Mouse (Mus musculus) lung, postnatal 0 days (tissue): ENCODE measurements around the gene Limd2. TPM values are rescaled to one million over a fixed set of nuclear protein-coding genes. Genes with fewer than 3 reads are reported as not detected.
"Not testable (repeated sequence)": the region's sequence is repeated elsewhere in the genome, so short reads cannot be mapped to it uniquely, and the experiment has no call there.

Experiments
- ATAC-seq: fragments of 200-750 bp; cut with Nextera tagmentation; 2 replicates; pipeline ENCODE4 v1.8.0; 2017; ENCODE audit warnings: moderate library complexity
- DNase-seq: peaks from one replicate; pipeline ENCODE4 v3.0.0-alpha.2; 2016; ENCODE audit warnings: low spot score
- H3K27ac ChIP-seq: fragments of 300-500 bp; sonication (generic); 2 replicates; pipeline ENCODE4 v1.5.1; 2014; ENCODE audit warnings: antibody characterized with exemption, mild to moderate bottlenecking, low read length, mixed read lengths
- H3K27me3 ChIP-seq: fragments of 300-500 bp; sonication (generic); replicated peaks from 2 replicates; pipeline ENCODE4 v1.6.1; 2014; ENCODE audit warnings: low read length, mixed read lengths; ENCODE audit not compliant: insufficient read depth
- H3K36me3 ChIP-seq: fragments of 300-500 bp; sonication (generic); 2 replicates; pipeline ENCODE4 v1.6.1; 2014; ENCODE audit warnings: low read length, mixed read lengths; ENCODE audit not compliant: insufficient read depth
- H3K4me1 ChIP-seq: fragments of 300-500 bp; sonication (generic); 2 replicates; pipeline ENCODE4 v1.6.1; 2014; ENCODE audit warnings: antibody characterized with exemption, low read depth, low read length, mixed read lengths; ENCODE audit not compliant: insufficient read depth
- H3K4me2 ChIP-seq: fragments of 300-500 bp; sonication (generic); replicated peaks from 2 replicates; pipeline ENCODE4 v1.6.1; 2014; ENCODE audit warnings: low read depth, mild to moderate bottlenecking, low read length, moderate library complexity, mixed read lengths
- H3K4me3 ChIP-seq: fragments of 300-500 bp; sonication (generic); 2 replicates; pipeline ENCODE4 v1.5.1; 2014; ENCODE audit warnings: low read depth, low read length
- H3K9ac ChIP-seq: fragments of 300-500 bp; sonication (generic); replicated peaks from 2 replicates; pipeline ENCODE4 v1.6.1; 2014; ENCODE audit warnings: low read depth, mild to moderate bottlenecking
- H3K9me3 ChIP-seq: fragments of 300-500 bp; sonication (generic); 2 replicates; pipeline ENCODE4 v1.6.1; 2016; ENCODE audit warnings: low read length, mixed read lengths
- CTCF ChIP-seq: IDR thresholded peaks from 2 replicates; pipeline ENCODE4 v1.5.1; 2016; ENCODE audit warnings: antibody characterized with exemption, mild to moderate bottlenecking
- EP300 ChIP-seq: IDR thresholded peaks from 2 replicates; pipeline ENCODE4 v1.6.1; 2016; ENCODE audit warnings: antibody characterized with exemption, mild to moderate bottlenecking, control low read depth
- WGBS: fragments of 180-500 bp; shearing (Covaris S2); extraction: QIAGEN DNeasy Blood & Tissue Kit; methylation state at CpG from one replicate; pipeline ENCODE4 v1.1.7; 2014; 5-methylcytosine and 5-hydroxymethylcytosine counted together
- polyA plus RNA-seq: library from polyadenylated mRNA; unstranded; fragments of >200 nt; fragmentation: Nextera tagmentation; extraction: Ambion mirVana; gene quantifications from 2 replicates; pipeline ENCODE4 v1.2.1, GENCODE M21; 2015

Limd2 gene
- 225 and 226 TPM in 2 replicates for polyA plus RNA-seq

DNA sequence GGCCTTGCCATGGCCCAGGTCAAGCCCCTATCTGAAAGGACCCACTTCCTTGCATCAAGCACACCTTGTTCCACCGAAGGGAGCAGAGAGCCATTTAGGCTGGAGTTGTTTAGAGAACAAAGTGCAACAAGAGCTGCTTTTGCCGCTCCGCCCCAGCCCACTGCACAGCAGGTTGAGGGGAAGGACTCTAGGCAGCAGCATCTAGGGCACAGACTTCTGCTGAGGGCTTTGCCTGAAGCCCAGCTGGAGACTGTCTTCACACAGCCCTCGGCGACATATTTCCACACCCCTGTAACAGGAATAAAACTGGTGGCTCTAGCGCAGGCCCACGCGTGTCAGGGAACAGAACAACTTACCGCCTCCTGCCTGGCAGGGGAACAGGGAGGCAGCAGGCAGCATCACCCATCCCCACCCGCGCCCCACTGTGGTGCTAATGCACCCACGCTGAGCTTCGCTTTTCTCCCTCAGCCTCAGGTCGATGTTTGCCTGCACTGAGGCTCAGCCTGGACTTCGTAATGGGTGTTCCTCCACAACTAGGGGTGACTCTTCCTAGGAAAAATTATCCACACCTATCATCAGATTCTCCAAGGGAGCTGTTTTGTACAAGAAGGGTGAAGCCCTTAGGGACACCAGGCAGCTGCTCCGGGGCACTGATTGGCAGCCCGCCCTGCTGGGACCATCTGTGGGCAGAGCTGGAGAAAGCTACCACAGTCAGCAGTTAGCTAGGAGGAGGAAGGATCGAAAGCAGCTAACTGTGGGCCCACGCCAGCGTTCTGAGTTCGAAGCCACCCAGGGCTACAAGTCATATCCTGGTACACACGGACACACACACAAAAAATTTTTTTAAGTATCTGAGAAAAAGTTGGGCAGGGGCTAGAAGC is at the start of gene Limd2, which contains the start of gene Gm10840:
TSS of gene Limd2 (minus strand) at position 20 of the 881 bp plus-strand sequence.
TSS of gene Gm10840 (plus strand) at position 10 of the 881 bp plus-strand sequence.
- DNase-seq (peak; percentile 74), ATAC-seq (peak; percentile 28)
- Histone ChIP-seq H3K9ac (peak within 1 kb of the TSS; percentile 66), H3K4me3 (peak within 1 kb of the TSS; percentile 86), H3K36me3 (peaks cover 8% of the 10 kb centered on the region; the same call in 1 of the 2 replicates), H3K4me2 (peak within 1 kb of the TSS; percentile 96), H3K9me3 (no peaks in the 10 kb centered on the region), H3K4me1 (peaks cover 19% of the 10 kb centered on the region), H3K27me3 (no peaks in the 10 kb centered on the region), H3K27ac (peak within 1 kb of the TSS; percentile 93)
- TF ChIP-seq CTCF = no peak
- WGBS = 38% methylated on average over 22 of the region's 22 CpGs

DNA sequence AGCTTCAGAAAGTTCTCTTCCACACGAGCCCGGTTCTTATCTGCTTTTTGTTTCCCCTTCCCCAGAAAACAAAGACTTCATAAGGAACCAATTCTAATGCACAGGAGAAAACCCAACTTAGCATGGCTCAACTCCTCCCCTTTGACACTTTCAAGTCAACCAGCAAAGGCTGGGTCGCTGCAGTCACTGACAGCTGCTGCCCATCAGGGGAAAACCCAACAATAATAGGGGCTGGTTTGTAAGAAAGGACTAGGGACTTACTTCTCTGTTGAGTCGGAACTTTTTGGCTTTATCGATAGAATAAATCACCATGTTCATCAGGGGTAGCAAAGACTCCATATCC is 41.4 kb upstream of the Limd2 start, which contains the start of gene Strada:
TSS of gene Strada (minus strand) at position 46 of the 343 bp plus-strand sequence.
- no peak within 1 kb of the TSS for H3K4me2 ChIP-seq
- no peaks in the 10 kb centered on the region for H3K4me1 ChIP-seq
- no peak within 1 kb of the TSS for H3K9ac ChIP-seq
- H3K27ac ChIP-seq = no peak within 1 kb of the TSS
- 73% methylated on average over 5 of the region's 5 CpGs for WGBS
- H3K27me3 ChIP-seq = no peaks in the 10 kb centered on the region
- H3K4me3 ChIP-seq = no peak within 1 kb of the TSS
- peaks cover 30% of the 10 kb centered on the region; the same call in 1 of the 2 replicates for H3K36me3 ChIP-seq
- TF ChIP-seq EP300 = no peak
- no peak for TF ChIP-seq CTCF
- H3K9me3 ChIP-seq = no peaks in the 10 kb centered on the region
- DNase-seq = no peak
- ATAC-seq = no peak

DNA sequence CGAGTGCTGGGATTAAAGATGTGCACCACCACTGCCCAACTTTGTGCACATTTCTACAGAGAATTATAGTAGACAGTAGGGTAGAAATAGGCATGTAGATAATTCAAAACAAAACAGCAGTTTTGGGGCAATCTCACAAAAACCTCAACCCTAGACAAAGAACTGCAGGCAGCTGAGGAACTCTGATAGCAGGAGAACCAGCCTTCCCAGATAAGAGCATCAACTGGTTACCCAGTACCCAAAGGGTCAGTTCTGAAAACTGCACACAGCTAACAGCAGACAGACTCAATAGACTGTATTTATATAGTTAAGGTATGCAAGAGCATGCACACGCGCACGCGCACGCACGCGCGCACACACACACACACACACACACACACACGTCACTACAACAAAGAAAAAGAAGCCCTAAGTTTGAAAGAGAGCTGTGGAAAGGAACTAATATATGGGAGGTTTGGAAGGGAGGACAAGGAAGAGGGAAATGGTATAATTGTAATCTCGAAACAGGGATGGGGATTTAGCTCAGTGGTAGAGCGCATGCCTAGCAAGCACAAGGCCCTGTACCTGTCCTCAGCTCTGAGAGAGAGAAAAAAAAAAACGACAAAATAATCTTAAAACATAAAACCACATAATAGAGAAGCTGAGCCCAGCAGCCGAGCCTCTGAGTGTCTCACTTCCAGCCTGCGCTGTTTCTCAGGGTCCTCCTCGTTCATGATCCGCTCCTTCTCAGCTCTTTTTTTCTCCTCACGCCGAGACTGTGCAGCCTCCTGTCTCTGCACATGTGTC is 40.9 kb upstream of the Limd2 start:
- Histone ChIP-seq H3K4me3 (no peak overlapping the region), H3K27ac (no peak overlapping the region), H3K9me3 (no peaks in the 10 kb centered on the region), H3K9ac (no peak overlapping the region), H3K27me3 (no peaks in the 10 kb centered on the region), H3K36me3 (peaks cover 25% of the 10 kb centered on the region; the same call in 1 of the 2 replicates), H3K4me2 (no peak overlapping the region), H3K4me1 (no peaks in the 10 kb centered on the region)
- no peak for DNase-seq
- WGBS = 87% methylated on average over 19 of the region's 19 CpGs
- ATAC-seq = no peak
- no peak for TF ChIP-seq EP300
- no peak for TF ChIP-seq CTCF

DNA sequence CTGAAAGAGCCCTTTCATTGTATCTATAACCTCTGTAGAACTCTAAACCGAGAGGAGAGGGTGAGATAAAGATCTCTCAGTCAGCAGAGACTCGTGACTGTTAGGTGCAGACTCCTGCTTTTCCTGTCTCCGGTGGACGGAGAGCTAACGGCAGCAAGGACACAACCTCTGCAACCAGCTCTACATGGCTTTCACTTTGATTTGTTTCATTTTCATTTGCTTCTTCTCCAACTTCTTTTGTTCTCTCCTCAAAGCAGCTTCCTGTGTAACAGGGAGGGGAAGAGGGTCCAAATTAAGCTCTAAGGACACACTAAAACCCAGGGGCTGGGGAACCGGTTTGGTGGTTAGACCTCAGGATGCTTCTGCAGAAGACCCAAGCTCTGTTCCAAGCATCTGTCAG is 40.1 kb upstream of the Limd2 start:
- ATAC-seq = no peak
- Histone ChIP-seq H3K4me3 (no peak overlapping the region), H3K4me2 (no peak overlapping the region), H3K27me3 (no peaks in the 10 kb centered on the region), H3K4me1 (no peaks in the 10 kb centered on the region), H3K9ac (no peak overlapping the region), H3K36me3 (peaks cover 23% of the 10 kb centered on the region; the same call in 1 of the 2 replicates), H3K9me3 (no peaks in the 10 kb centered on the region), H3K27ac (no peak overlapping the region)
- WGBS = 67% methylated on average over 6 of the region's 6 CpGs
- no peak for DNase-seq
- TF ChIP-seq EP300 (no peak), CTCF (no peak)

DNA sequence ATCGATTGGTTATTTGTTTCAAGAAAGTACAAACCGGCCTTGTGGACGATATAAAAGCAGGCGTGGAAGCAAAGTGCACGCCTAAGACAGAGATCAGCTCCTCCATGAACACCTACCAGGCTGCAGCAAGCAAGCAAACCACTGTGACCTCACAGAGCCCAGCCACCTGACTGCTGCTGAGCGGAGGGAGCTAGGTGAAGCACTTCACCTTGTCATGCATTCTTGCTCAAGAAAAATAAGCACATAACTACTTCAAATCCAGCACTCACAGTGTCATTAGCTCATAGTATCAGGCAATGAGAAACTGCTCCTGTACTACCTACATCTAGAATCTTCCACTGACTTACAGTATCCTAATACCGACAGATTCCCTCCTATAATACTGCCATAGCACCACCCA is 39.3 kb upstream of the Limd2 start:
- H3K27me3 ChIP-seq, H3K4me2 ChIP-seq, H3K9me3 ChIP-seq, H3K4me3 ChIP-seq, H3K9ac ChIP-seq, H3K27ac ChIP-seq, H3K4me1 ChIP-seq: not testable (repeated sequence)
- ATAC-seq = peak; percentile 70
- peak; percentile 15 for DNase-seq
- 91% methylated on average over 7 of the region's 7 CpGs for WGBS
- peaks cover 23% of the 10 kb centered on the region; the same call in 1 of the 2 replicates for H3K36me3 ChIP-seq

DNA sequence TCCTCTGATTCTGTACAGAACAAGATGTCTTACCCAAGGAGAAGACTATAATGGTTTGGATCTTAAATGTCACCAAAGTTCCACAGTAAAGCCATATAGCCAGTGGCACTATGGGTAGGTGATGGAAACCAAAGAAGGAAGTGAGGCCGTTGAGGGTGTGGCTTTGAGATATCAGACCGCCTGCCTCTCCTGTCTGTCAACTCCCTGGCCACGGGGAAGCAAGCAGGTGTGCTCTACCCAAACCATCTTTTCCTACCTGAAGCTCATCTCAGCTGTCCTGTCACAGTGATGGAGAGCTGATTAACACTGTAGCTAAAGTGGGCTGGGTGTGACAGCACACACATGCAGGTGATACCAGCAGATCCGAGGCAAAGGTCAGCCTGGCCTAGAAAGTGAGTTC is 37.6 kb upstream of the Limd2 start:
- no peak for ATAC-seq
- Histone ChIP-seq H3K27ac (no peak overlapping the region), H3K9me3 (no peaks in the 10 kb centered on the region), H3K4me1 (no peaks in the 10 kb centered on the region), H3K4me3 (no peak overlapping the region), H3K36me3 (peaks cover 14% of the 10 kb centered on the region; the same call in 1 of the 2 replicates), H3K4me2 (no peak overlapping the region), H3K9ac (no peak overlapping the region), H3K27me3 (no peaks in the 10 kb centered on the region)
- DNase-seq = no peak
- TF ChIP-seq EP300 = no peak
- WGBS = 79% methylated on average over 4 of the region's 4 CpGs
